Mouse (Mus musculus): ENCODE measurements around the gene Klc3. TPM values are rescaled to one million over a fixed set of nuclear protein-coding genes. Genes with fewer than 3 reads are reported as not detected.

The Klc3 gene
- polyA plus RNA-seq, 1 experiment from 2014 or later: 10.2 TPM

DNA sequence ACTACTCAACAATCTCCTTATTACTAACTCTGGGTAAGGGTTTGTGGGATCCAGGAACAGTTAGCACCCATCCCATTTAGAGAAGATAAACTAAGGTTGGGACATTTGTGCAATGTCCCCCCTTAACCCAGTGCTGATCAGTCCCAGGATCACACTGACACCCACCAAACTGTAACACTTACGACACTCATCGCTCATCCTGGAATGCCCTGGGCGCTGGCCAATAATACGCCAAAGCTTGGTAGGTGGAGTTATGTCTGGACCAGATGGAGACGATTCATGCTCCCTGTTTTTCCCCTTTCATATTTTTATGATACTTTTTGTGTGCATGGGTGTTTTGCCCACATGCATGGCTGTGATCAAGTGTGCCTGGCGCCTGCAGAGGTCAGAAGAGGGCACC lies 26.5 kb upstream of the Klc3 start:
- Histone ChIP-seq H3K9ac (ENCODE audit: low read depth, low read length) (no peak overlapping the region), H3K4me1 (ENCODE audit: control insufficient read depth, insufficient read depth, low read length) (no peaks in the 10 kb centered on the region), H3K36me3 (ENCODE audit: control insufficient read depth, insufficient read depth, low read length) (peaks cover 98% of the 10 kb centered on the region), H3K4me2 (ENCODE audit: low read depth, low read length) (no peak overlapping the region), H3K27me3 (replicated peaks; ENCODE audit: control insufficient read depth, insufficient read depth, low read length) (no peaks in the 10 kb centered on the region), H3K27ac (replicated peaks; ENCODE audit: low read depth, low read length) (no peak overlapping the region), H3K9me3 (ENCODE audit: control insufficient read depth, low read length) (no peaks in the 10 kb centered on the region; the same call in 1 of the 2 replicates), H3K4me3 (ENCODE audit: low read depth, low read length) (no peak overlapping the region)
- DNase-seq (ENCODE audit: low spot score) (no peak), ATAC-seq (ENCODE audit: low read depth) (no peak)
- WGBS: 87% methylated on average over 6 of the region's 6 CpGs

DNA sequence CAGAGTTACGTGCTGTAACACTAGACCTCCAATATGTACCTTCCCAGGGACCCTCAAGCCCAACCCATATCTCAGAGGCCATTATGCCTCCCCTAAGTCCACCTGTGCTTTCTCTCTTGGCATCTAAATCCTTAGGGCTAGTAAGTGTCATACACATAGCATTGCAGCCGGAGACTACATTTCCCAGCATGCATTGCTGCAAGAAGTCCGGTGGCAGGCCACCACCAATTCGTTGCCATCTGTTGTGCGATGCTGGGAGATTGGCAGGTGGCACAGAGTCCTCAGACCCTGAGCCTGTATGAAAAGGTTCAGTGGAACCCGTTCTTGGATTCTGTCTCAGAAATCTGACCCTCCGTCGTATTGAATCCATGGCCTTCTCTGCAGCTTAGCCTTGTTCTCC lies 25.8 kb upstream of the Klc3 start:
- Histone ChIP-seq H3K27ac (replicated peaks; ENCODE audit: low read depth, low read length) (no peak overlapping the region), H3K27me3 (replicated peaks; ENCODE audit: control insufficient read depth, insufficient read depth, low read length) (no peaks in the 10 kb centered on the region), H3K4me3 (ENCODE audit: low read depth, low read length) (no peak overlapping the region), H3K36me3 (ENCODE audit: control insufficient read depth, insufficient read depth, low read length) (peaks cover 99% of the 10 kb centered on the region), H3K4me2 (ENCODE audit: low read depth, low read length) (no peak overlapping the region), H3K9me3 (ENCODE audit: control insufficient read depth, low read length) (no peaks in the 10 kb centered on the region; the same call in 1 of the 2 replicates), H3K4me1 (ENCODE audit: control insufficient read depth, insufficient read depth, low read length) (no peaks in the 10 kb centered on the region), H3K9ac (ENCODE audit: low read depth, low read length) (no peak overlapping the region)
- ATAC-seq (ENCODE audit: low read depth) (no peak), DNase-seq (ENCODE audit: low spot score) (no peak)
- WGBS: 77% methylated on average over 8 of the region's 8 CpGs

DNA sequence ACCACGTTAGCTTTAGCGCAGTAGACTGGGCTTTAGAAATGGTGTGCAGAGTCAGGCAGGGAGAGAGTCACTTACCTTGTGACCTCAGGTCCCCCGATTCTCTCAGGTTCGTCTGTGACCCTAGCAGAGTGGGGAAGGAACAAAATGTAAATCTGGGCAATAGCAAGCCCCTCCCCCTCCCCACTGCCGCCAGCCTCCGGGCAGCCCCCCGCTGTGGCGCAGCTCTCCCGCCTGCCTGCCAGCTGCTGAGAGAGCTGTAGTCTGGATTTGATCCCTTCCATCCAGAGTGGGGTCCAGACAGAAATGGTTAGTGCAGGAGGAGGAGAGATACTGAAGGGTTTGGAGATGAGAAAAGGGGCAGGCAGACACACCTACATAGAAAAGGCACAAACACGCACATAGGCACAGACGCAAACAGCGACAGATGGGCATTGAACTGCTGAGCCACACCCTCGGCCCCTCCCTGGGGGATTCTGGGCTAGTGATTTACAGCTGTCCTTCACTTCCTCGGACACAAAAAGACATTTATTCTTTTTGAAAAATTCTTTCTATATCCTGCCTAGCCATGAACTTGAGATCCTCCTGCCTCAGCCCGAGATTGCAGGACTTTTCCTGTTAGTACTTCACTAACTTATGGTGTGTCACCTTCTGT lies 24.2 kb upstream of the Klc3 start:
- ATAC-seq (ENCODE audit: low read depth): no peak

DNA sequence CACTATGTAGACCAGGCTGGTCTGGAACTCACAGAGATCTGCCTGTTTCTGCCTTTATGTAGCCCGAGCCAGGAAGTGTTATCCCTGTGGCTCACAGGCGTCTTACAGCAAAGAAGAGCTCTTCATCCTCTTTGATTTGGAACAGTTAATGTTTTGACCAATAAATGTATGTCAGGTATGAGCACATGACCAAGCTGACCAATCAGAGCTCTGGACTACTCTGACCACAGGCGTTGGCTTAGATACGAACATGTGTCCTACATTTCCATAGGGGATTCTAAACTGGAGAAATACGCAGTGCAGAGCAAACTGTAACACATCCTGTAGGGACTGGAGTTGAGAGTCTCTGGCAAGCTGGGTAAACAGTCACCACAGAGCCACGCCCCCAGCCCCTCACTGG lies 23.0 kb upstream of the Klc3 start:
- Histone ChIP-seq H3K27ac (replicated peaks; ENCODE audit: low read depth, low read length) (no peak overlapping the region), H3K9ac (ENCODE audit: low read depth, low read length) (no peak overlapping the region), H3K36me3 (ENCODE audit: control insufficient read depth, insufficient read depth, low read length) (peaks cover 73% of the 10 kb centered on the region), H3K27me3 (replicated peaks; ENCODE audit: control insufficient read depth, insufficient read depth, low read length) (no peaks in the 10 kb centered on the region), H3K4me2 (ENCODE audit: low read depth, low read length) (no peak overlapping the region), H3K4me1 (ENCODE audit: control insufficient read depth, insufficient read depth, low read length) (no peaks in the 10 kb centered on the region), H3K9me3 (ENCODE audit: control insufficient read depth, low read length) (no peaks in the 10 kb centered on the region), H3K4me3 (ENCODE audit: low read depth, low read length) (no peak overlapping the region)
- ATAC-seq (ENCODE audit: low read depth): no peak
- 79% methylated on average over 6 of the region's 6 CpGs for WGBS
- no peak for DNase-seq (ENCODE audit: low spot score)

More for the DNA sequence above, 24.2 kb upstream of the Klc3 start:
- Histone ChIP-seq H3K9me3 (ENCODE audit: control insufficient read depth, low read length) (no peaks in the 10 kb centered on the region; the same call in 1 of the 2 replicates), H3K4me2 (ENCODE audit: low read depth, low read length) (no peak overlapping the region), H3K4me3 (ENCODE audit: low read depth, low read length) (no peak overlapping the region), H3K9ac (ENCODE audit: low read depth, low read length) (no peak overlapping the region), H3K27ac (replicated peaks; ENCODE audit: low read depth, low read length) (no peak overlapping the region), H3K4me1 (ENCODE audit: control insufficient read depth, insufficient read depth, low read length) (no peaks in the 10 kb centered on the region), H3K27me3 (replicated peaks; ENCODE audit: control insufficient read depth, insufficient read depth, low read length) (no peaks in the 10 kb centered on the region), H3K36me3 (ENCODE audit: control insufficient read depth, insufficient read depth, low read length) (peaks cover 85% of the 10 kb centered on the region)
- 69% methylated on average over 14 of the region's 15 CpGs for WGBS
- DNase-seq (ENCODE audit: low spot score): no peak

DNA sequence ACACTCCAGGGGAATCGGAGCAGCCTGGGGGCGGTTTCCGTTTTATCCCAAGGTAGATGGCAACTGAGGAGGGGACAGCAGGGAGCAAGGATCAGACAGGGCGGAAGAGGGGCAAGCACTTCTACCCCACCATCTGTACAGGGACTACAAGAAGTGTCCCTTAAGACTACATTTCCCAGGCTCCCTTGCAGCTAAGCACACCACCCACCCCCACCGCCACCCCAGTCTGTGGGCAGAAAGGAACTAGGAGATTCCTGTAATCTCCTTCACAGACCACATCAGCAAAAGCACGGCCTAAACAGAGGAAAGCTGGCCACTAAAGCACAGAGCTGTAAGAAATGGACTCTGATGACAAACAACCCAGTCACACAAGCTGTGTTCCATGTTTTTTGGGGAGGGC lies 22.4 kb upstream of the Klc3 start:
- Histone ChIP-seq H3K36me3 (ENCODE audit: control insufficient read depth, insufficient read depth, low read length) (peaks cover 67% of the 10 kb centered on the region), H3K9me3 (ENCODE audit: control insufficient read depth, low read length) (no peaks in the 10 kb centered on the region), H3K4me3 (ENCODE audit: low read depth, low read length) (no peak overlapping the region), H3K9ac (ENCODE audit: low read depth, low read length) (no peak overlapping the region), H3K4me1 (ENCODE audit: control insufficient read depth, insufficient read depth, low read length) (no peaks in the 10 kb centered on the region), H3K27ac (replicated peaks; ENCODE audit: low read depth, low read length) (no peak overlapping the region), H3K27me3 (replicated peaks; ENCODE audit: control insufficient read depth, insufficient read depth, low read length) (peaks cover 5% of the 10 kb centered on the region; the same call in 1 of the 2 replicates), H3K4me2 (ENCODE audit: low read depth, low read length) (no peak overlapping the region)
- no peak for ATAC-seq (ENCODE audit: low read depth)
- 70% methylated on average over 6 of the region's 6 CpGs for WGBS
- DNase-seq (ENCODE audit: low spot score): no peak

DNA sequence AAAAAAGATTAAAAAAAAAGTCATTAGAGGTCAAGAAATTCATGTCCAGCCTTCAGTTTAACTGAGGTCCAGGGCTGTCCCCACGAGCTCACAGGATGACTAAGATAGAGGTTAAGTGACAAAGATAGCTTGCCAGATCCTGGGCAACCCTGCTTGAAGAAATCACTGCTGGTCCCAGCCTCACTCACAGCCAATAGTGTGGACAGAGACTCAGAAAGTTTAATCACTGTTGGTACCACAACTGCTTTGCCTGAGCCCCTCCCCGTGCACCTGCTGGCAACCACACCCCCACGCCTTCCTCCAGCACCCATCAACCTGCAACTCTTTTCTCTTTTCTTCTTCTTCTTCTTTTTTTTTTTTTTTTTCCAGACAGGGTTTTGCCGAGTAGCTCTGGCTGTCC lies 20.1 kb upstream of the Klc3 start:
- 62% methylated on average over 4 of the region's 4 CpGs for WGBS
- H3K9me3 ChIP-seq (ENCODE audit: control insufficient read depth, low read length): no peaks in the 10 kb centered on the region
- no peak overlapping the region for H3K9ac ChIP-seq (ENCODE audit: low read depth, low read length)
- H3K27ac ChIP-seq (replicated peaks; ENCODE audit: low read depth, low read length): no peak overlapping the region
- H3K4me3 ChIP-seq (ENCODE audit: low read depth, low read length): no peak overlapping the region
- H3K27me3 ChIP-seq (replicated peaks; ENCODE audit: control insufficient read depth, insufficient read depth, low read length): peaks cover 28% of the 10 kb centered on the region
- H3K4me2 ChIP-seq (ENCODE audit: low read depth, low read length): no peak overlapping the region
- DNase-seq (ENCODE audit: low spot score) (no peak), ATAC-seq (ENCODE audit: low read depth) (no peak)
- H3K4me1 ChIP-seq (ENCODE audit: control insufficient read depth, insufficient read depth, low read length): 0 out of 2 replicates have a peak, but pooled peaks cover 6% of the 10 kb centered on the region
- H3K36me3 ChIP-seq (ENCODE audit: control insufficient read depth, insufficient read depth, low read length): peaks cover 44% of the 10 kb centered on the region

DNA sequence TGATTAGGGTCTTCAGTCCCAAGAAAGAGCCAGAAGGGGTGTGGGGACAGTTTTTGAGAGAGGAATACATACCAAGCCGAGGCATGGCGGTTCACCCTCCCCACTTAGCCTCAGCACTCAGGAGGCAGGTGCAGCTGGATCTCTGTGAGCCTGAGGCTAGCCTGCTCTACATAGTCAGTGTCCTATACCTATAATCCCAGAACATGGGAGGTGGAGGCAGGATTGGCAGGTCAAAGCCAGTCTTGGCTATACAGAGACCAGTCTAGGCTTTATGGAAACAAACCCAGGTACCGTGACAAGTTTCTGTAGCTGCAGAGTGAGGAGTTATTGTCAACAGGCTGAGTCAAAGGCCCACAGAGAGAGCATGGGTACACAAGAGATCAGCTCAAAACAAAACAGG lies 19.2 kb upstream of the Klc3 start:
- ATAC-seq (ENCODE audit: low read depth) (no peak), DNase-seq (ENCODE audit: low spot score) (no peak)
- H3K4me1 ChIP-seq (ENCODE audit: control insufficient read depth, insufficient read depth, low read length): 0 out of 2 replicates have a peak, but pooled peaks cover 6% of the 10 kb centered on the region
- no peak overlapping the region for H3K9ac ChIP-seq (ENCODE audit: low read depth, low read length)
- no peak overlapping the region for H3K4me3 ChIP-seq (ENCODE audit: low read depth, low read length)
- H3K36me3 ChIP-seq (ENCODE audit: control insufficient read depth, insufficient read depth, low read length): peaks cover 35% of the 10 kb centered on the region
- H3K27me3 ChIP-seq (replicated peaks; ENCODE audit: control insufficient read depth, insufficient read depth, low read length): peaks cover 29% of the 10 kb centered on the region
- no peak overlapping the region for H3K27ac ChIP-seq (replicated peaks; ENCODE audit: low read depth, low read length)
- H3K4me2 ChIP-seq (ENCODE audit: low read depth, low read length): no peak overlapping the region
- H3K9me3 ChIP-seq (ENCODE audit: control insufficient read depth, low read length): no peaks in the 10 kb centered on the region
- 88% methylated on average over 3 of the region's 3 CpGs for WGBS

DNA sequence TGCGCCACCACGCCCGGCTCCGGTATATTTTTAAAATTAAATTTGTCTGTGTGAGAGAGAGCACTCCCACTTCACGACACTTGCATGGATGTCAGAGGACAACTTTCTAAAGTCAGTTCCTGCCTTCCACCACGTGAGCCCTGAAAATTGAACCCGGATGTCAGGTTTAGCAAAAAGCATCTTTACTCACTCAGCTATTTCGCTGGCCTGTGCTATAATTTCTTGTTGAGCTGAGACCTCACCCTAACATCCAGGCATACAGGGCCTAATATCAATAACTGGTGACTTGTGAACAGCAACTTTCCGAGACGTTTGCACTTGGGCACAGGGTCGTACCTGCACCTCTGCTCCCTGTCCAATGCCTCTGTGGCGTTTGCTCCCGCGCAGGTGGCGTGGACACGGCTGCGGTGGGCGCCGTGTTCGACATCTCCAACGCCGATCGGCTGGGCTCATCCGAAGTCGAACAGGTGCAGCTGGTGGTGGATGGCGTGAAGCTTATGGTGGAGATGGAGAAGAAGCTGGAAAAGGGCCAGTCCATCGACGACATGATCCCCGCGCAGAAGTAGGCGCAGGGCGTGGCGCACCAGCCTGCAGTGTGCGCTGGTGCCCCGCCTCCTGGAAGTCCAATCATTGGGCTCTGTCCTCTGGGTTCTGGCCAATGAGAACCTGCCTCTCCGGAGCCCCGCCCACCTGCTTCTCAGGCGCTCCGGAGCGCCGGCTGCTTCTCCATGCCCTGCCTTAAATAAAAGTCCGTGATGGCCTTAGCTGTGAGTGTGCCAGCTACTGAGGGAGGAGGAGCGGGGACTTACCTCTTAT lies 17.1 kb upstream of the Klc3 start:
- peaks cover 32% of the 10 kb centered on the region for H3K27me3 ChIP-seq (replicated peaks; ENCODE audit: control insufficient read depth, insufficient read depth, low read length)

More for the DNA sequence above, 17.1 kb upstream of the Klc3 start:
- peaks cover 15% of the 10 kb centered on the region for H3K36me3 ChIP-seq (ENCODE audit: control insufficient read depth, insufficient read depth, low read length)
- no peak overlapping the region for H3K9ac ChIP-seq (ENCODE audit: low read depth, low read length)
- DNase-seq (ENCODE audit: low spot score) (peak; percentile 95), ATAC-seq (ENCODE audit: low read depth) (peak; percentile 96)
- no peaks in the 10 kb centered on the region for H3K9me3 ChIP-seq (ENCODE audit: control insufficient read depth, low read length)
- peak overlapping the region; percentile 33 for H3K4me3 ChIP-seq (ENCODE audit: low read depth, low read length)
- H3K4me2 ChIP-seq (ENCODE audit: low read depth, low read length): peak overlapping the region; percentile 54
- no peak overlapping the region for H3K27ac ChIP-seq (replicated peaks; ENCODE audit: low read depth, low read length)
- 10% methylated on average over 43 of the region's 43 CpGs for WGBS
- 0 out of 2 replicates have a peak, but pooled peaks cover 6% of the 10 kb centered on the region for H3K4me1 ChIP-seq (ENCODE audit: control insufficient read depth, insufficient read depth, low read length)

Data from embryonic facial prominence, embryonic 14.5 days (tissue).